25 mouse cellular contexts compared by ENCODE assay signal in genomic region chr9:3161181-3161580, GRCm38 (mm10).
"Had no signal": no experiment of that assay in that cellular context is flagged by ENCODE, and none has a peak within 500 bp of the region (broad histone marks: within the 10 kb centered on the region; RNA-seq: fewer than 3 reads in every experiment).

No protein-coding gene starts in this region.

- H3K9ac ChIP-seq: embryonic facial prominence, embryonic 12.5 days; embryonic facial prominence, embryonic 13.5 days; embryonic facial prominence, embryonic 15.5 days; forebrain, embryonic 12.5 days; forebrain, embryonic 13.5 days; forebrain, embryonic 15.5 days; forebrain, postnatal 0 days had no signal

- H3K36me3 ChIP-seq: embryonic facial prominence, embryonic 10.5 days; embryonic facial prominence, embryonic 12.5 days; embryonic facial prominence, embryonic 13.5 days; embryonic facial prominence, embryonic 15.5 days; forebrain, embryonic 10.5 days; forebrain, embryonic 12.5 days; forebrain, embryonic 15.5 days had no signal

- H3K27ac ChIP-seq: embryonic facial prominence, embryonic 10.5 days; embryonic facial prominence, embryonic 12.5 days; embryonic facial prominence, embryonic 13.5 days; embryonic facial prominence, embryonic 15.5 days; forebrain, embryonic 10.5 days; forebrain, embryonic 12.5 days; forebrain, embryonic 13.5 days; forebrain, embryonic 15.5 days; gastrocnemius, adult 2 months had no signal

- H3K4me3 ChIP-seq: embryonic facial prominence, embryonic 10.5 days; embryonic facial prominence, embryonic 12.5 days; embryonic facial prominence, embryonic 13.5 days; embryonic facial prominence, embryonic 15.5 days; erythroblast, embryonic 14.5 days; forebrain, embryonic 10.5 days; forebrain, embryonic 12.5 days; forebrain, embryonic 13.5 days; forebrain, embryonic 15.5 days; gastrocnemius, adult 2 months had no signal

- DNase-seq: cerebellum, adult 2 months; cerebellum, adult 8-10 months; cerebellum, adult 9-10 months; cerebellum, adult 9-11 months; cerebellum, postnatal 10 days; cerebellum, postnatal 14 days; cerebellum, postnatal 25 days; cerebellum, postnatal 36 days; embryo, embryonic 11 days; forebrain, postnatal 0 days; gastrocnemius, adult 2 months; gastrocnemius, postnatal 10 days; gastrocnemius, postnatal 14 days; gastrocnemius, postnatal 25 days; gastrocnemius, postnatal 36 days; heart, adult 18-20 months had no signal

- H3K27me3 ChIP-seq: embryonic facial prominence, embryonic 12.5 days; embryonic facial prominence, embryonic 13.5 days; embryonic facial prominence, embryonic 15.5 days; forebrain, embryonic 12.5 days; forebrain, embryonic 13.5 days; forebrain, embryonic 15.5 days had no signal

- H3K4me1 ChIP-seq: embryonic facial prominence, embryonic 10.5 days; embryonic facial prominence, embryonic 12.5 days; embryonic facial prominence, embryonic 13.5 days; embryonic facial prominence, embryonic 15.5 days; forebrain, embryonic 10.5 days; forebrain, embryonic 12.5 days; forebrain, embryonic 13.5 days; forebrain, embryonic 15.5 days had no signal
